Mouse (Mus musculus) forebrain, embryonic 14.5 days (tissue): Measurements from ENCODE around the gene Apbb1ip. TPM values are rescaled to one million over a fixed set of nuclear protein-coding genes. Genes with fewer than 3 reads are reported as not detected.

Experiments
- ATAC-seq: fragments of 200-750 bp; cut with Nextera tagmentation; 2 replicates; pipeline ENCODE4 v1.8.0; 2017; ENCODE audit warnings: mild to moderate bottlenecking, moderate library complexity
- DNase-seq: peaks from one replicate; pipeline ENCODE4 v3.0.0-alpha.2; 2015; ENCODE audit warnings: low spot score
- H3K27ac ChIP-seq: fragments of 300-500 bp; sonication (generic); 2 replicates; pipeline ENCODE4 v1.5.1; 2014; ENCODE audit warnings: low read depth, mild to moderate bottlenecking, control low read depth, low read length, moderate library complexity
- H3K27me3 ChIP-seq: fragments of 300-500 bp; sonication (generic); replicated peaks from 2 replicates; pipeline ENCODE4 v1.6.1; 2014; ENCODE audit warnings: low read length, control low read depth, mixed read lengths; ENCODE audit not compliant: control insufficient read depth, insufficient read depth
- H3K36me3 ChIP-seq: fragments of 300-500 bp; sonication (generic); 2 replicates; pipeline ENCODE4 v1.6.1; 2014; ENCODE audit warnings: low read length, control low read depth; ENCODE audit not compliant: control insufficient read depth, insufficient read depth
- H3K4me1 ChIP-seq: fragments of 300-500 bp; sonication (generic); 2 replicates; pipeline ENCODE4 v1.6.1; 2014; ENCODE audit warnings: antibody characterized with exemption, low read length, control low read depth; ENCODE audit not compliant: control insufficient read depth, insufficient read depth
- H3K4me2 ChIP-seq: fragments of 300-500 bp; sonication (generic); 2 replicates; pipeline ENCODE4 v1.6.1; 2014; ENCODE audit warnings: mild to moderate bottlenecking, control low read depth, low read length
- H3K4me3 ChIP-seq: fragments of 300-500 bp; sonication (generic); 2 replicates; pipeline ENCODE4 v1.5.1; 2014; ENCODE audit warnings: low read depth, low read length, control low read depth
- H3K9ac ChIP-seq: fragments of 300-500 bp; sonication (generic); 2 replicates; pipeline ENCODE4 v1.6.1; 2014; ENCODE audit warnings: mild to moderate bottlenecking, low read length, control low read depth, moderate library complexity
- H3K9me3 ChIP-seq: fragments of 300-500 bp; sonication (generic); replicated peaks from 2 replicates; pipeline ENCODE4 v1.6.1; 2016; ENCODE audit warnings: low read length, control low read depth, mixed read lengths; ENCODE audit not compliant: control insufficient read depth
- WGBS: fragments of 180-500 bp; shearing (Covaris S2); extraction: QIAGEN DNeasy Blood & Tissue Kit; methylation state at CpG from one replicate; pipeline ENCODE4 v1.1.7; 2014; 5-methylcytosine and 5-hydroxymethylcytosine counted together
- polyA plus RNA-seq: library from polyadenylated mRNA; unstranded; fragments of >200 nt; fragmentation: Nextera tagmentation; extraction: Ambion mirVana; gene quantifications from 2 replicates; pipeline ENCODE4 v1.2.1, GENCODE M21; 2014

Gene Apbb1ip
- polyA plus RNA-seq, 1 experiment from 2014 or later = 0.66 TPM

- Histone ChIP-seq H3K36me3 (no peaks in the 10 kb centered on the region), H3K27me3 (no peaks in the 10 kb centered on the region), H3K9me3 (peaks cover 2% of the 10 kb centered on the region; the same call in 1 of the 2 replicates), H3K9ac (no peak overlapping the region), H3K4me2 (no peak overlapping the region), H3K27ac (no peak overlapping the region), H3K4me3 (no peak overlapping the region), H3K4me1 (no peaks in the 10 kb centered on the region)
- no peak for DNase-seq
- 88% methylated on average over 2 of the region's 2 CpGs for WGBS
- ATAC-seq = no peak
These were observed 25.6 kb downstream of the Apbb1ip start for GRCm38 (mm10) chr2:22799430-22800041.

DNA sequence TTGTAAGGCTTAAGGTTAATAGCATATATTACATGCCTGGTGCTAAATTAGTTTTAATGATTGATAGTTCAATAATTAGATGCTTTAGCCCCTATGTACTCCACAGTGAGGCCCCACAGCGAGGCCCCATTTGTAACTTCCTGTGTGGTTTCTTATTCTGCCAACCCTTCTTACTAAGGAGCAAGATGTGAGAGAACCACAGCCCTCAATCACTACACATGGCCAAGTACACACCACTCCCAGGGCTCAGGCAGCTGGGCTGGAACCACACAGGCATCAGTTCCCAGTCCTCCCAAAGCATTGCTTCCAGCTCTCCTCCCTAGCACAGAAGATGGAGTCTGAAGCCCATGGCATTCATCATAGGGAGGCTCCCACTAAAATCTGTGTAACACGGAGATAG, 31.7 kb downstream of the Apbb1ip start:
- H3K27ac ChIP-seq = no peak overlapping the region
- DNase-seq = no peak
- H3K4me1 ChIP-seq = no peaks in the 10 kb centered on the region
- H3K27me3 ChIP-seq = no peaks in the 10 kb centered on the region
- no peaks in the 10 kb centered on the region for H3K9me3 ChIP-seq
- no peak for ATAC-seq
- no peak overlapping the region for H3K4me3 ChIP-seq
- no peak overlapping the region for H3K4me2 ChIP-seq
- WGBS = 77% methylated on average over 2 of the region's 2 CpGs
- H3K9ac ChIP-seq = no peak overlapping the region
- H3K36me3 ChIP-seq = no peaks in the 10 kb centered on the region

GRCm38 (mm10) chr2:22806576-22806975, 32.7 kb downstream of the Apbb1ip start:
- ATAC-seq (no peak), DNase-seq (no peak)
- no peak overlapping the region for H3K4me2 ChIP-seq
- H3K4me1 ChIP-seq = no peaks in the 10 kb centered on the region
- H3K36me3 ChIP-seq = no peaks in the 10 kb centered on the region
- WGBS = 90% methylated on average over 1 of the region's 1 CpGs
- no peaks in the 10 kb centered on the region for H3K27me3 ChIP-seq
- no peak overlapping the region for H3K9ac ChIP-seq
- H3K4me3 ChIP-seq = no peak overlapping the region
- H3K9me3 ChIP-seq = no peaks in the 10 kb centered on the region
- H3K27ac ChIP-seq = no peak overlapping the region

GRCm38 (mm10) chr2:22807312-22807711, 33.4 kb downstream of the Apbb1ip start:
- H3K4me3 ChIP-seq = no peak overlapping the region
- H3K27ac ChIP-seq = no peak overlapping the region
- no peak overlapping the region for H3K9ac ChIP-seq
- H3K4me2 ChIP-seq = no peak overlapping the region
- H3K27me3 ChIP-seq = no peaks in the 10 kb centered on the region
- no peak for DNase-seq
- H3K4me1 ChIP-seq = no peaks in the 10 kb centered on the region
- H3K36me3 ChIP-seq = no peaks in the 10 kb centered on the region
- ATAC-seq = no peak
- no peaks in the 10 kb centered on the region for H3K9me3 ChIP-seq
- WGBS = 58% methylated on average over 1 of the region's 1 CpGs

GRCm38 (mm10) chr2:22810851-22811250, 37.0 kb downstream of the Apbb1ip start:
- Histone ChIP-seq H3K4me2 (no peak overlapping the region), H3K4me3 (no peak overlapping the region), H3K27me3 (no peaks in the 10 kb centered on the region), H3K4me1 (no peaks in the 10 kb centered on the region), H3K9ac (no peak overlapping the region), H3K9me3 (no peaks in the 10 kb centered on the region), H3K27ac (no peak overlapping the region), H3K36me3 (no peaks in the 10 kb centered on the region)
- ATAC-seq (no peak), DNase-seq (no peak)
- 87% methylated on average over 4 of the region's 4 CpGs for WGBS

- DNase-seq (no peak), ATAC-seq (no peak)
- Histone ChIP-seq H3K4me2 (no peak overlapping the region), H3K27me3 (no peaks in the 10 kb centered on the region), H3K36me3 (no peaks in the 10 kb centered on the region), H3K4me3 (no peak overlapping the region), H3K9ac (no peak overlapping the region), H3K4me1 (no peaks in the 10 kb centered on the region), H3K27ac (no peak overlapping the region), H3K9me3 (no peaks in the 10 kb centered on the region)
- WGBS = 87% methylated on average over 8 of the region's 8 CpGs
These were observed 37.6 kb downstream of the Apbb1ip start for GRCm38 (mm10) chr2:22811466-22811865.

- Histone ChIP-seq H3K4me2 (no peak overlapping the region), H3K9me3 (no peaks in the 10 kb centered on the region), H3K27me3 (no peaks in the 10 kb centered on the region), H3K4me1 (no peaks in the 10 kb centered on the region), H3K4me3 (no peak overlapping the region), H3K36me3 (no peaks in the 10 kb centered on the region), H3K9ac (no peak overlapping the region), H3K27ac (no peak overlapping the region)
- 84% methylated on average over 5 of the region's 5 CpGs for WGBS
- no peak for DNase-seq
- no peak for ATAC-seq
These were observed 40.0 kb downstream of the Apbb1ip start for GRCm38 (mm10) chr2:22813921-22814320.

GRCm38 (mm10) chr2:22815674-22816073, 41.8 kb downstream of the Apbb1ip start:
- ATAC-seq = no peak
- WGBS = 97% methylated on average over 2 of the region's 2 CpGs

GRCm38 (mm10) chr2:22816231-22816630, 42.3 kb downstream of the Apbb1ip start:
- ATAC-seq = no peak
- 66% methylated on average over 1 of the region's 1 CpGs for WGBS
- Histone ChIP-seq H3K27ac (no peak overlapping the region), H3K27me3 (no peaks in the 10 kb centered on the region), H3K4me3 (no peak overlapping the region), H3K9me3 (no peaks in the 10 kb centered on the region), H3K4me1 (no peaks in the 10 kb centered on the region), H3K9ac (no peak overlapping the region), H3K36me3 (no peaks in the 10 kb centered on the region), H3K4me2 (no peak overlapping the region)
- DNase-seq = no peak

More at GRCm38 (mm10) chr2:22815674-22816073, 41.8 kb downstream of the Apbb1ip start:
- no peaks in the 10 kb centered on the region for H3K4me1 ChIP-seq
- H3K4me2 ChIP-seq = no peak overlapping the region
- no peak overlapping the region for H3K9ac ChIP-seq
- H3K27me3 ChIP-seq = no peaks in the 10 kb centered on the region
- no peaks in the 10 kb centered on the region for H3K36me3 ChIP-seq
- no peak for DNase-seq
- H3K9me3 ChIP-seq = no peaks in the 10 kb centered on the region
- no peak overlapping the region for H3K4me3 ChIP-seq
- no peak overlapping the region for H3K27ac ChIP-seq
